Mouse (Mus musculus) stomach, embryonic 14.5 days (tissue): ENCODE data around the gene Arhgap29. TPM values are rescaled to one million over a fixed set of nuclear protein-coding genes. Genes with fewer than 3 reads are reported as not detected.

Experiments used
- ATAC-seq: fragments of 200-750 bp; cut with Nextera tagmentation; 2 replicates; pipeline ENCODE4 v1.8.0; 2017; ENCODE audit warnings: low read depth, moderate TSS enrichment; ENCODE audit not compliant: insufficient number of reproducible peaks, insufficient read depth, low FRiP score
- H3K27ac ChIP-seq: fragments of 300-500 bp; sonication (generic); 2 replicates; pipeline ENCODE4 v1.5.1; 2014; ENCODE audit warnings: mild to moderate bottlenecking, low read length, moderate library complexity, mixed read lengths
- H3K27me3 ChIP-seq: fragments of 300-500 bp; sonication (generic); 2 replicates; pipeline ENCODE4 v1.6.1; 2014; ENCODE audit warnings: low read length, control low read depth, mixed read lengths; ENCODE audit not compliant: control insufficient read depth, insufficient read depth
- H3K36me3 ChIP-seq: fragments of 300-500 bp; sonication (generic); 2 replicates; pipeline ENCODE4 v1.6.1; 2014; ENCODE audit warnings: mild to moderate bottlenecking, control low read depth, low read length, moderate library complexity, mixed read lengths; ENCODE audit not compliant: control insufficient read depth, insufficient read depth
- H3K4me1 ChIP-seq: fragments of 300-500 bp; sonication (generic); 2 replicates; pipeline ENCODE4 v1.6.1; 2014; ENCODE audit warnings: low read length, control low read depth, mixed read lengths; ENCODE audit not compliant: control insufficient read depth, insufficient read depth
- H3K4me2 ChIP-seq: fragments of 300-500 bp; sonication (generic); replicated peaks from 2 replicates; pipeline ENCODE4 v1.6.1; 2014; ENCODE audit warnings: low read depth, low read length, control low read depth
- H3K4me3 ChIP-seq: fragments of 300-500 bp; sonication (generic); 2 replicates; pipeline ENCODE4 v1.5.1; 2014; ENCODE audit warnings: low read depth, low read length, control low read depth
- H3K9ac ChIP-seq: fragments of 300-500 bp; sonication (generic); replicated peaks from 2 replicates; pipeline ENCODE4 v1.6.1; 2014; ENCODE audit warnings: low read depth, mild to moderate bottlenecking, control low read depth, low read length, moderate library complexity, mixed read lengths
- H3K9me3 ChIP-seq: fragments of 300-500 bp; sonication (generic); 2 replicates; pipeline ENCODE4 v1.6.1; 2016; ENCODE audit warnings: low read depth, low read length, control low read depth; ENCODE audit not compliant: control insufficient read depth
- WGBS: fragments of 180-500 bp; shearing (Covaris S2); extraction: QIAGEN DNeasy Blood & Tissue Kit; methylation state at CpG from one replicate; pipeline ENCODE4 v1.1.7; 2014; 5-methylcytosine and 5-hydroxymethylcytosine counted together
- polyA plus RNA-seq: library from polyadenylated mRNA; unstranded; fragments of >200 nt; fragmentation: Nextera tagmentation; extraction: Ambion mirVana; gene quantifications from 2 replicates; pipeline ENCODE4 v1.2.1, GENCODE M21; 2014

Arhgap29 gene
- polyA plus RNA-seq, 1 experiment from 2014 or later, result 59.9 TPM

GRCm38 (mm10) chr3:121932815-121933214 is 19.5 kb upstream of the Arhgap29 start:
- H3K27me3 ChIP-seq, result no peaks in the 10 kb centered on the region
- 68% methylated on average over 4 of the region's 4 CpGs for WGBS

GRCm38 (mm10) chr3:121936241-121936640 is 16.1 kb upstream of the Arhgap29 start:
- no peak overlapping the region for H3K4me2 ChIP-seq
- no peak overlapping the region for H3K4me3 ChIP-seq
- H3K9ac ChIP-seq, result no peak overlapping the region
- no peaks in the 10 kb centered on the region for H3K36me3 ChIP-seq
- no peaks in the 10 kb centered on the region for H3K9me3 ChIP-seq
- WGBS, result 65% methylated on average over 2 of the region's 2 CpGs
- ATAC-seq, result no peak
- H3K27ac ChIP-seq, result no peak overlapping the region
- H3K4me1 ChIP-seq, result peaks cover 2% of the 10 kb centered on the region; the same call in 1 of the 2 replicates
- H3K27me3 ChIP-seq, result no peaks in the 10 kb centered on the region

More at GRCm38 (mm10) chr3:121932815-121933214, 19.5 kb upstream of the Arhgap29 start:
- no peaks in the 10 kb centered on the region for H3K36me3 ChIP-seq
- H3K4me2 ChIP-seq, result no peak overlapping the region
- no peak overlapping the region for H3K27ac ChIP-seq
- H3K4me3 ChIP-seq, result no peak overlapping the region
- no peaks in the 10 kb centered on the region for H3K4me1 ChIP-seq
- H3K9me3 ChIP-seq, result no peaks in the 10 kb centered on the region
- H3K9ac ChIP-seq, result no peak overlapping the region
- no peak for ATAC-seq

DNA sequence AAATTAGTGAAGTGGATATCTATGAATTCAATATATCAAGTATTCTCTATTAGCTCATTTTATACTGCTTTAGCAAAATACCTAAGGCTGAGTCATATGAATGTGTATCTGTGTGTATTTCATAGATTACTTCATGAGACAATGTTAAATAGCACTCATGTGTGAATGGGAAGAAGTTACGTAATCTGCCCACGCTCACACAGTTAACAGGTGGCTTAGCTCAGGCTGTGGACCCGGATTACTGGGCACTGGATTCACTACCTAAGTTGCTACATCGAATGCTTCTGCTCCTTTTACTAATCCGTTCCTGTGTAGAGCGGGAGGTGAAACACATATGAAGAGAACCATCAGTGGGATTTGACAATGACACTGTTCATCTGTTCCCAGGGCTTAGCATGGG is 15.3 kb upstream of the Arhgap29 start:
- Histone ChIP-seq H3K4me2 (no peak overlapping the region), H3K27ac (no peak overlapping the region), H3K27me3 (no peaks in the 10 kb centered on the region), H3K36me3 (no peaks in the 10 kb centered on the region), H3K4me3 (no peak overlapping the region), H3K9ac (no peak overlapping the region), H3K9me3 (no peaks in the 10 kb centered on the region), H3K4me1 (peaks cover 2% of the 10 kb centered on the region; the same call in 1 of the 2 replicates)
- no peak for ATAC-seq
- 77% methylated on average over 6 of the region's 6 CpGs for WGBS

DNA sequence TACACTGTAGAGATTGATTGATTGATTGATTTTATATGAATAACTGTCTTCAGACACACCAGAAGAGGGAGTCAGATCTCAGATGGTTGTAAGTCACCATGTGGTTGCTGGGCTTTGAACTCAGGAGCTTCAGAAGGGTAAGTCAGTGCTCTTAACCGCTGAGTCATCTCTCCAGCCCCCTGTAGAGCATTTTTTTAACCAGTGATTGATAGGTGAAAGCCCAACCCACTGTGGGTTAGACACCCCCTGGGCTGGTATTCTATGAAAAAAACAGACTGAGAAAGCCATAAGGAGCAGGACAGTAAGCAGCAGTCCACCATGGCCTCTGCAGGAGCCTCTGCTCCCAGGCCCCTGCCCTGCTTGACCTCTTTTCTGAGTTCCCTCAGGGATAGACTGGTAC is 12.7 kb upstream of the Arhgap29 start:
- Histone ChIP-seq H3K27me3 (no peaks in the 10 kb centered on the region), H3K4me1 (peaks cover 2% of the 10 kb centered on the region; the same call in 1 of the 2 replicates), H3K4me2 (no peak overlapping the region), H3K9me3 (no peaks in the 10 kb centered on the region), H3K9ac (no peak overlapping the region), H3K27ac (no peak overlapping the region), H3K36me3 (no peaks in the 10 kb centered on the region), H3K4me3 (no peak overlapping the region)
- WGBS, result 55% methylated on average over 1 of the region's 1 CpGs
- ATAC-seq, result no peak

- Histone ChIP-seq H3K4me1 (peaks cover 2% of the 10 kb centered on the region; the same call in 1 of the 2 replicates), H3K27ac (no peak overlapping the region), H3K4me3 (no peak overlapping the region), H3K27me3 (no peaks in the 10 kb centered on the region), H3K9me3 (no peaks in the 10 kb centered on the region), H3K36me3 (no peaks in the 10 kb centered on the region), H3K9ac (no peak overlapping the region), H3K4me2 (no peak overlapping the region)
- ATAC-seq, result no peak
- 73% methylated on average over 8 of the region's 8 CpGs for WGBS
These were observed 12.0 kb upstream of the Arhgap29 start for GRCm38 (mm10) chr3:121940094-121940889.

DNA sequence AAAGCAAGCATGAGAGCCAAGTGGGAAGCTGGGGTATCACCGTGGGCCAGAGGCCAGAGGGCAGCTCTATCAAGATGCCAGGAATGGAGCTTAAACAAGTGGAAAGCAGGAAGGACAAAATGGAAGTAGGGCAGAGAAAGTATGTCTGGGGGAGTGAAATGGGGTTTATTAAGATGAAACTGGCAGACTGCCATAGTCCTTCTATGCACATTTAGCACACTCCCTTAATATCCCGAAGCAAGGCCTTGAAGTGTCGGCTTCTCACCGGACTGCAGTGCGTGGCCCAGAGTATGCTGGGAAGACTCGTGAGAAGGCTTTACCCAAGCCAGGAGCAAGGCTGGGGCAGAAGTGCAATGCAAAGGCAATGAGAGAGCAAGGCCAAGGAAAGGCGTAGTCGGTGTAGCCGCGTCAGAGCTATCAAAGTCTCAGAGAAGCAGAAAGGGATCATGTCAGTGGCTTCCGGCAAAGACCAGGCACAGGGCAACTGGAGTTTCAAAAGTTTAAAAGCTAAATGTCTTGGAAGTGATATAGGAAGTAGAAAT is 11.1 kb upstream of the Arhgap29 start:
- Histone ChIP-seq H3K4me1 (peaks cover 2% of the 10 kb centered on the region; the same call in 1 of the 2 replicates), H3K27ac (no peak overlapping the region), H3K4me3 (no peak overlapping the region), H3K36me3 (no peaks in the 10 kb centered on the region), H3K4me2 (no peak overlapping the region), H3K9me3 (no peaks in the 10 kb centered on the region), H3K9ac (no peak overlapping the region), H3K27me3 (no peaks in the 10 kb centered on the region)
- ATAC-seq, result no peak
- WGBS, result 78% methylated on average over 11 of the region's 11 CpGs

DNA sequence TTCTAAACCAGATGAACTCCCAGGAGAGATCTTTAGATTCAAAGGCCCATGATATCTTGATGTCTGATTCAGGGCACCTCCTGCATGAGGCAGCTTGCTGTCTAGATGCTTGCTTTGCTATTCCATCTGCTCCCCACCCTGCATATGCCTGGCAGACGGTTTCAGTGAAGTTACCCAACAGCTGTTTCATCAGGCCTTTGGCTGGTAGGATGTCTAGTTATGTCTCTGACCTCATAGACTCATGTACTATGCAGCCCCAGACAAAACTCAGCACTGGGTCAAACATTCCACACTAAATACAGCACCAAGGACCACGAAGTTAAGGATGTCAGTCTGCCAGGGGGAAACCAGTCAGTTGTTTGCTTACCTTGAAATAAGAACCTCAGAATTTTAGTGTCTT is 6.4 kb upstream of the Arhgap29 start:
- no peak for ATAC-seq
- no peak overlapping the region for H3K27ac ChIP-seq
- H3K9me3 ChIP-seq, result no peaks in the 10 kb centered on the region
- H3K27me3 ChIP-seq, result no peaks in the 10 kb centered on the region
- H3K36me3 ChIP-seq, result no peaks in the 10 kb centered on the region
- WGBS, result 61% methylated on average over 2 of the region's 2 CpGs
- H3K4me2 ChIP-seq, result no peak overlapping the region
- no peak overlapping the region for H3K4me3 ChIP-seq
- no peak overlapping the region for H3K9ac ChIP-seq
- peaks cover 6% of the 10 kb centered on the region; the same call in 1 of the 2 replicates for H3K4me1 ChIP-seq

DNA sequence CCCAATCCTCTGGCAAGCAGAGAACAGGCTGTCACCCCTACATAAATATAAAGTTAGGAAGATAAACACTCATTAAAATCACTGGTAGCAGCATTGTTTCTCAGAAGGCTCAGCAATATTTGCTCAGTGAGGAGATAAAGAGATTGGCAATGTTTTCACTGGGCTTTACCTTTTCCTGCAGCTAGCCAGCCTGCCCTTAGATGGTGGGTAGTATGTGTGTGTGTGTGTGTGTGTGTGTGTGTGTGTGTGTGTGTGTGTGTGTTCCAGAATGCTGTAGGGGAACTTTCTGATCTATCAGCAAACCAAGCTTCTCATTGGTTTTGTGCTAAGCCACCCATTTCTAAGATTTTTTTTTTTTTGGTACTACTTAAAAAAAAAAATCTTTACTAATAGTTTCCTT is 5.6 kb upstream of the Arhgap29 start:
- H3K4me3 ChIP-seq, result no peak overlapping the region
- no peaks in the 10 kb centered on the region for H3K27me3 ChIP-seq
- H3K9me3 ChIP-seq, result no peaks in the 10 kb centered on the region
- 0 out of 2 replicates have a peak, but pooled peaks cover 4% of the 10 kb centered on the region for H3K4me1 ChIP-seq
- no peak overlapping the region for H3K9ac ChIP-seq
- no peak overlapping the region for H3K27ac ChIP-seq
- no peak overlapping the region for H3K4me2 ChIP-seq
- H3K36me3 ChIP-seq, result no peaks in the 10 kb centered on the region
- ATAC-seq, result no peak
